Mouse (Mus musculus) bone marrow macrophage, adult 2 months (primary cell): ENCODE results near the gene Apopt1.

Source experiments
- CTCF ChIP-seq: IDR thresholded peaks from 2 replicates; pipeline ENCODE4 v1.5.1; 2012; ENCODE audit warnings: low read depth, mild to moderate bottlenecking, low read length, moderate library complexity
- POLR2A ChIP-seq: IDR thresholded peaks from 2 replicates; pipeline ENCODE4 v1.6.1; 2012; ENCODE audit warnings: mild to moderate bottlenecking, low read depth, low read length, borderline replicate concordance

GRCm38 (mm10) chr12:111732921-111733320 lies 19.9 kb downstream of the Apopt1 start:
- TF ChIP-seq CTCF (no peak), POLR2A (no peak)
